Mouse (Mus musculus) embryonic fibroblast, embryonic 13.5 days (primary cell): ENCODE data around the gene Stk24.

Experiments used
- CTCF ChIP-seq: IDR thresholded peaks from 2 replicates; pipeline ENCODE4 v1.5.1; 2011; ENCODE audit warnings: mild to moderate bottlenecking, control low read depth, low read length, moderate library complexity, borderline replicate concordance; ENCODE audit not compliant: insufficient read depth
- POLR2A ChIP-seq: IDR thresholded peaks from 2 replicates; pipeline ENCODE4 v1.6.1; 2011; ENCODE audit warnings: low read depth, mild to moderate bottlenecking, control low read depth, low read length, moderate library complexity

DNA sequence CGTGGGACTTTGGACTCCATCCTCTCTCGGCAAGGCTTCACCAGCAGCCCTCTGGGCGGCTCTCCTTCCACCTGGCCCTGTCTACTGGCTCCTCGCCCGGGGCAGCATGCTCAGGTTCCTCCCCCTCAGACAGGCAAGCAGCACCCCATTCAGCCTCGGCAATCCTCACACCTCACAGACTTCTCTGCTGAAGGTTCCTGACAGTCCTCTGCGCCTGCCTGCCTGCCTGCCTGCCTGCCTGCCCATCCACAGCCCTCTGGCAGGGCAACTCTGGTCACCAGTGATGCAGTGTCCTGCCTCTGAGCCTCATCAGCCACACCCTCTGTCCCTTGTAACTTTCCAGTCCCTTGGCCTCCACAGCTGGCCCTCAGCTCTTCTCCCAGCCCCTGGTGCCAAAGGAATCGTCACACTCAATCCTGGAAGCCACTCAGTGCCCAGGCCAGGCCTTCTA is 39.8 kb downstream of the Stk24 start:
- TF ChIP-seq CTCF = no peak
- no peak for TF ChIP-seq POLR2A
